Mouse (Mus musculus): ENCODE data around the gene Tmem117.

DNA sequence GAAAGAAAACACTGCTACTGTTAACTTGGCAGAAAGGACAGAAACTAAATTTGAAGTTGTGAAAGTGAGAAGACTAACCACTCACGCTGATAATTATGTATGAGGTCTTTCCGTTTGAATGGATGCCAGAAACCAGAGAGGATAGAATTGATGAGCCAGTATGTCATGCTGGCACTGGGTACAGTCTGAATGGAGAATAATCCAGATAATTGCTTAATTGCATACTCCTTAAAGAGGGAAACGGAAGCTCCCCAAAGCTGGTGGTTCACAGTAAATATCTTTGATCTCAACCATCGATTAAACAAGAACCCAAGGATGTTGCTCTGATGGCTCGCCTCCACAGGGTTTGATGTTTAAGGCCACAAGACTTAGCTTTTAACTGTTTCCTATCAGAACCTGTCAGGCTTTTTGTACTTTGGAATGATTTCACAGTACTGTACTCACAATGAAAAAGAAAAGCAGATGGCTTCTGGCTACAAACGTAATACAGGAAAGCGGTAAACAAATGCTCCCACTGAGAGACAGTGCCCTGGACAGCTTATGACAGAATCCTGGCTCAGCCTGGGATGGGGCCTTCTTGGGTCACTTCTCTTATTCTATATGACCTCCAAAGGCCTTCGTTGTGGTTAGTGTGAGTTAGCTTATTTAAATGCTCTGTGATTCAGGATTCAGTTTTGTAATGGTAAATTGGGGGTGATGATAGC lies 376.2 kb downstream of the Tmem117 start:
- no peak for TF ChIP-seq CTCF (conservative IDR thresholded peaks at IDR 0.05; ENCODE audit: insufficient read depth, insufficient read length, low read depth, low read length)
- no peak for TF ChIP-seq POLR2A (IDR thresholded peaks at IDR 0.05; ENCODE audit: low read depth, low read length)
